Mouse (Mus musculus) bone marrow, adult 2 months (tissue): Measurements from ENCODE around the gene Irf2. TPM values are rescaled to one million over a fixed set of nuclear protein-coding genes. Genes with fewer than 3 reads are reported as not detected.
"Not testable (repeated sequence)": the region's sequence is repeated elsewhere in the genome, so short reads cannot be mapped to it uniquely, and the experiment has no call there.

Experiments
- H3K27ac ChIP-seq: fragments of 200-500 bp; 2 replicates; pipeline ENCODE4 v1.5.1; 2012; ENCODE audit warnings: low read depth, mild to moderate bottlenecking, control low read depth, inconsistent platforms, low read length; ENCODE audit not compliant: control insufficient read depth, poor library complexity, insufficient read depth
- H3K4me1 ChIP-seq: fragments of 200-500 bp; 2 replicates; pipeline ENCODE4 v1.6.1; 2011; ENCODE audit warnings: low read length; ENCODE audit not compliant: control insufficient read depth, insufficient read depth
- H3K4me3 ChIP-seq: fragments of 200-500 bp; replicated peaks from 2 replicates; pipeline ENCODE3; 2011; ENCODE audit warnings: mild to moderate bottlenecking, low read depth, low read length, control low read depth; ENCODE audit not compliant: control insufficient read depth
- CTCF ChIP-seq: fragments of 200-500 bp; IDR thresholded peaks from 2 replicates; pipeline ENCODE4 v1.5.1; 2011; ENCODE audit warnings: low read length, control low read depth; ENCODE audit not compliant: control insufficient read depth, insufficient read depth
- POLR2A ChIP-seq: fragments of 200-500 bp; IDR thresholded peaks from 2 replicates; pipeline ENCODE4 v1.6.1; 2011; ENCODE audit warnings: low read depth, mild to moderate bottlenecking, control low read depth, low read length, borderline replicate concordance; ENCODE audit not compliant: control insufficient read depth
- WGBS: fragments of 180-500 bp; shearing (Covaris S2); methylation state at CpG from one replicate; pipeline ENCODE4 v1.1.7; 2018; 5-methylcytosine and 5-hydroxymethylcytosine counted together
- polyA plus RNA-seq: library from polyadenylated mRNA; stranded (reverse); fragments of >200 nt; gene quantifications from 2 replicates; pipeline ENCODE4 v1.2.4, GENCODE M21; 2011; ENCODE audit warnings: low replicate concordance; ENCODE audit not compliant: missing spikeins, insufficient read depth, insufficient read length

Gene Irf2
- polyA plus RNA-seq, 1 experiment, result 63.2 TPM

GRCm38 (mm10) chr8:46718301-46718700 lies 21.2 kb upstream of the Irf2 start:
- WGBS, result 72% methylated on average over 8 of the region's 8 CpGs
- TF ChIP-seq CTCF, result no peak
- no peak for TF ChIP-seq POLR2A
- no peak overlapping the region for H3K27ac ChIP-seq
- H3K4me1 ChIP-seq, result peaks cover 1% of the 10 kb centered on the region; the same call in 1 of the 2 replicates
- H3K4me3 ChIP-seq, result no peak overlapping the region

GRCm38 (mm10) chr8:46718747-46719146 lies 20.8 kb upstream of the Irf2 start:
- Histone ChIP-seq H3K27ac (no peak overlapping the region), H3K4me3 (no peak overlapping the region), H3K4me1 (peaks cover 1% of the 10 kb centered on the region; the same call in 1 of the 2 replicates)
- WGBS, result 74% methylated on average over 5 of the region's 5 CpGs
- TF ChIP-seq CTCF, result no peak
- no peak for TF ChIP-seq POLR2A

DNA sequence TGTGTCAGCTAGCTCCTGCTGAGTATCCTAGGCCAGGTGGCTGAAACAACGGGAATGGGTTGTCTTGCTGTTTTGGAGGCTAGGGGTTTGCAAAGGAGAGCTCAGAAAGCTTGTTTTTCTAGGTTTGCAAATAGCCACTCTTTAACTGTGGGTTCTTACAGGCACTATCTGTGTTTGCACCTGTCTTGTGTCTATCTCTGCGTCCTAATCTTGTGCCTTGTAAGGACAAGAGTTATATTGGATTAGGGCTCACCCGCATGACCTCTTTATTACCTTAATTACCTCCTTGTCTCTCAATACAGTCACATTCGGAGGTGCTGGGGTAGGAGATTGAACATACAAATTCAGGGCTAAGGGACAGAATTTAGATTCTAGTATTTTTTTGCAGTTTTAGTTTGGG lies 18.9 kb upstream of the Irf2 start:
- Histone ChIP-seq H3K4me1 (peaks cover 1% of the 10 kb centered on the region; the same call in 1 of the 2 replicates), H3K4me3 (no peak overlapping the region), H3K27ac (no peak overlapping the region)
- 65% methylated on average over 4 of the region's 4 CpGs for WGBS
- TF ChIP-seq POLR2A (no peak), CTCF (no peak)

- TF ChIP-seq POLR2A, result no peak
- peaks cover 1% of the 10 kb centered on the region; the same call in 1 of the 2 replicates for H3K4me1 ChIP-seq
- H3K4me3 ChIP-seq, result no peak overlapping the region
- 64% methylated on average over 11 of the region's 11 CpGs for WGBS
- peak overlapping the region; percentile 39; the same call in 1 of the 2 replicates for H3K27ac ChIP-seq
Measured at GRCm38 (mm10) chr8:46721065-46721845, 18.3 kb upstream of the Irf2 start.

GRCm38 (mm10) chr8:46722536-46722935 lies 17.0 kb upstream of the Irf2 start:
- Histone ChIP-seq H3K4me3 (no peak overlapping the region), H3K4me1 (peaks cover 1% of the 10 kb centered on the region; the same call in 1 of the 2 replicates), H3K27ac (no peak overlapping the region)
- 70% methylated on average over 2 of the region's 2 CpGs for WGBS
- TF ChIP-seq POLR2A, result no peak
- TF ChIP-seq CTCF, result no peak

DNA sequence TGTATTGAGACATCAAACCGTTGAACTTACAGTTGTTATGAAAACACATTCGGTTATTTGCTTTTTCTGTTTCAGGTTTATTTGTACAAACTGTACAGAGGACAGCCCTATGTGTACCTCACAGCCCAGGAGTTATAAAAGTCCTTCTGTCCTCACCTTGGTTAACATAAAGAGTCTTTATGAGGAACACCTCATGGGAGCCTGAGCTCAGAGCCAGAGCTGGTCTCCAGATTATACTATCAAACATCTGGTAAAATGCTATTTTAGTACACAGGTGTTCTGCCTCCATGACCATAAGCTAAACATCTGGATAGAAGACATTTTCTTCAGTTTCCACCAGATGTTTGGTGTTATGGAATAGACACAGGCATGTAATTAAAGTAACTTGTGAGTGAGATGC lies 13.1 kb upstream of the Irf2 start:
- Histone ChIP-seq H3K27ac (no peak overlapping the region), H3K4me1 (peaks cover 1% of the 10 kb centered on the region; the same call in 1 of the 2 replicates), H3K4me3 (no peak overlapping the region)
- 90% methylated on average over 2 of the region's 2 CpGs for WGBS
- no peak for TF ChIP-seq CTCF
- no peak for TF ChIP-seq POLR2A

DNA sequence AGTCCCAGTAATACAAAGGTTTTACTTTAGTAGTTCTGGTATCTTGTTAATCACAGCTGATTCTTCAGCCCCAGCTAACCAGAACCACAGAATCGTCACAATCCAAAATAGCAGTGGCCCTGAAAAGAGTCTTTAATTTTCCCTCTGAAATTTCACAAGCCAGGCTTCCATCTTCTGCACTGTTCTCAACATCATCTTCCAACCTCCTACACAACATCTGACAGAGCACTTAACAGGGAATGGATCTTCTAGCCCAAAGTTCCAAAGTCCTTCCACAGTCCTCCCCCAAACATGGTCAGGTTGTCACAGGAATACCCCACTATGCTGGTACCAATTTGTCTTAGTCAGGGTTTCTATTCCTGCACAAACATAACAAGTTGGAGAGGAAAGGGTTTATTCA lies 9.9 kb upstream of the Irf2 start:
- 71% methylated on average over 1 of the region's 1 CpGs for WGBS
- not testable (repeated sequence) for H3K4me3 ChIP-seq, H3K4me1 ChIP-seq, H3K27ac ChIP-seq

DNA sequence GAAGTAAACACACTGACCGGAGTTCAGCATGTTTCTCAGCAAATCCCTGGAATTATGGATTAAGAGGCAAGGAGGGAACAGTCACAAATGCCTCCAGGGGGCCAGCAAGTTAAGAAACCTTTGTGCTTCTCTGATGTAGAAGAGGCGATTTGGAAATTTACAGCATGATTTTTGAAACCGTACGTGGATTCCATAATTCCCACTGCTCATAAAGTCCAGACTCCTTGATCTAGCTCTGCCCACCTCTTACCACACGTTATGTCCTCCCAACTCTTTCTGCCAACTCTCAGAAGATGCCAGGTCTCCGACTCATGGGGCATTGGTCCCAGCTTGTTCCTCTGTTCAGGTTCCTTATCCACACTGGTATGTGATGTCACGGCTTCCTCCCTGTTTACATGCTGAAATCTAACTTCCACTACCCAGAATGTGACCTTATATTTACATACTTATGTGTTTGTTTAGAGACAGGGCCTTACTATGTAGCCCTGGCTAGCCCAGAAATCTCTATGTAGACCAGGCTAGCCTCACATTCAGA lies 7.1 kb upstream of the Irf2 start:
- TF ChIP-seq CTCF (no peak), POLR2A (no peak)
- WGBS, result 65% methylated on average over 7 of the region's 7 CpGs
- H3K4me3 ChIP-seq, result no peak overlapping the region
- no peak overlapping the region; the same call in 1 of the 2 replicates for H3K27ac ChIP-seq
- no peaks in the 10 kb centered on the region; the same call in 1 of the 2 replicates for H3K4me1 ChIP-seq

- H3K4me1 ChIP-seq, result peaks cover 2% of the 10 kb centered on the region; the same call in 1 of the 2 replicates
- WGBS, result 90% methylated on average over 8 of the region's 8 CpGs
- H3K4me3 ChIP-seq, result no peak overlapping the region
- no peak overlapping the region for H3K27ac ChIP-seq
- TF ChIP-seq CTCF, result no peak
- no peak for TF ChIP-seq POLR2A
Measured at GRCm38 (mm10) chr8:46733603-46734002, 5.9 kb upstream of the Irf2 start.

GRCm38 (mm10) chr8:46735505-46735904 lies 4.0 kb upstream of the Irf2 start:
- H3K4me3 ChIP-seq, result no peak overlapping the region
- no peak for TF ChIP-seq POLR2A
- no peak for TF ChIP-seq CTCF
- H3K4me1 ChIP-seq, result peaks cover 2% of the 10 kb centered on the region; the same call in 1 of the 2 replicates
- no peak overlapping the region for H3K27ac ChIP-seq
- WGBS, result 85% methylated on average over 11 of the region's 11 CpGs
